Mouse (Mus musculus) embryonic facial prominence, embryonic 13.5 days (tissue): Measurements from ENCODE around the gene Tbx10. TPM values are rescaled to one million over a fixed set of nuclear protein-coding genes. Genes with fewer than 3 reads are reported as not detected.
"Not testable (repeated sequence)": the region's sequence is repeated elsewhere in the genome, so short reads cannot be mapped to it uniquely, and the experiment has no call there.

Experiments
- ATAC-seq: fragments of 200-750 bp; cut with Nextera tagmentation; 2 replicates; pipeline ENCODE4 v1.8.0; 2017; ENCODE audit warnings: low read depth; ENCODE audit not compliant: insufficient number of reproducible peaks, insufficient read depth, low FRiP score, low TSS enrichment
- H3K27ac ChIP-seq: fragments of 300-500 bp; sonication (generic); 2 replicates; pipeline ENCODE4 v1.5.1; 2015; ENCODE audit warnings: moderate library complexity, mild to moderate bottlenecking, inconsistent platforms
- H3K27me3 ChIP-seq: fragments of 300-500 bp; sonication (generic); 2 replicates; pipeline ENCODE4 v1.6.1; 2015; ENCODE audit warnings: mild to moderate bottlenecking, inconsistent platforms
- H3K36me3 ChIP-seq: fragments of 300-500 bp; sonication (generic); 2 replicates; pipeline ENCODE4 v1.6.1; 2015; ENCODE audit warnings: mild to moderate bottlenecking, inconsistent platforms
- H3K4me1 ChIP-seq: fragments of 300-500 bp; sonication (generic); 2 replicates; pipeline ENCODE4 v1.6.1; 2015; ENCODE audit warnings: inconsistent platforms
- H3K4me2 ChIP-seq: fragments of 300-500 bp; sonication (generic); 2 replicates; pipeline ENCODE4 v1.6.1; 2015; ENCODE audit warnings: moderate library complexity, mild to moderate bottlenecking, inconsistent platforms
- H3K4me3 ChIP-seq: fragments of 300-500 bp; sonication (generic); 2 replicates; pipeline ENCODE4 v1.5.1; 2015; ENCODE audit warnings: mild to moderate bottlenecking, inconsistent platforms
- H3K9ac ChIP-seq: fragments of 300-500 bp; sonication (generic); 2 replicates; pipeline ENCODE4 v1.6.1; 2015; ENCODE audit warnings: mild to moderate bottlenecking, inconsistent platforms
- H3K9me3 ChIP-seq: fragments of 300-500 bp; sonication (generic); 2 replicates; pipeline ENCODE4 v1.6.1; 2016; ENCODE audit warnings: inconsistent platforms
- WGBS: fragments of 180-500 bp; shearing (Covaris S2); methylation state at CpG from one replicate; pipeline ENCODE4 v1.1.7; 2015; ENCODE audit warnings: mixed read lengths; 5-methylcytosine and 5-hydroxymethylcytosine counted together
- polyA plus RNA-seq: library from polyadenylated mRNA; unstranded; fragments of >200 nt; fragmentation: Nextera tagmentation; extraction: Ambion mirVana; gene quantifications from 2 replicates; pipeline ENCODE4 v1.2.1, GENCODE M21; 2015

Gene Tbx10
- polyA plus RNA-seq, 1 experiment from 2014 or later: not detected

- H3K4me1 ChIP-seq, H3K27ac ChIP-seq, H3K36me3 ChIP-seq, H3K9ac ChIP-seq, H3K4me2 ChIP-seq, H3K27me3 ChIP-seq, H3K9me3 ChIP-seq, H3K4me3 ChIP-seq: not testable (repeated sequence)
- 68% methylated on average over 5 of the region's 5 CpGs for WGBS
- 0 out of 2 replicates have a peak, but pooled peaks have one; percentile 18 for ATAC-seq
Observed at GRCm38 (mm10) chr19:3957296-3958036, 35.1 kb upstream of the Tbx10 start.

GRCm38 (mm10) chr19:3958470-3958869, 34.1 kb upstream of the Tbx10 start, which contains the start of gene Aldh3b3:
Aldh3b3 (plus strand) TSS chr19:3958645.
- Histone ChIP-seq H3K27ac (no peak within 1 kb of the TSS), H3K4me2 (no peak within 1 kb of the TSS), H3K36me3 (no peaks in the 10 kb centered on the region), H3K27me3 (no peaks in the 10 kb centered on the region), H3K9ac (no peak within 1 kb of the TSS), H3K4me3 (no peak within 1 kb of the TSS), H3K4me1 (no peaks in the 10 kb centered on the region), H3K9me3 (no peaks in the 10 kb centered on the region)
- ATAC-seq: no peak
- 70% methylated on average over 4 of the region's 4 CpGs for WGBS

GRCm38 (mm10) chr19:3959030-3959429, 33.5 kb upstream of the Tbx10 start:
- no peak for ATAC-seq
- no peaks in the 10 kb centered on the region for H3K4me1 ChIP-seq
- H3K27ac ChIP-seq: no peak overlapping the region
- H3K9ac ChIP-seq: no peak overlapping the region
- no peak overlapping the region for H3K4me2 ChIP-seq
- no peaks in the 10 kb centered on the region for H3K36me3 ChIP-seq
- no peaks in the 10 kb centered on the region for H3K27me3 ChIP-seq
- H3K4me3 ChIP-seq: no peak overlapping the region
- H3K9me3 ChIP-seq: no peaks in the 10 kb centered on the region

GRCm38 (mm10) chr19:3960211-3960610, 32.3 kb upstream of the Tbx10 start:
- no peak overlapping the region for H3K4me3 ChIP-seq
- no peak overlapping the region for H3K4me2 ChIP-seq
- no peaks in the 10 kb centered on the region for H3K4me1 ChIP-seq
- H3K27me3 ChIP-seq: no peaks in the 10 kb centered on the region
- H3K9me3 ChIP-seq: no peaks in the 10 kb centered on the region
- no peak overlapping the region for H3K27ac ChIP-seq
- 70% methylated on average over 5 of the region's 5 CpGs for WGBS
- no peak for ATAC-seq
- H3K9ac ChIP-seq: no peak overlapping the region
- no peaks in the 10 kb centered on the region for H3K36me3 ChIP-seq

- H3K27me3 ChIP-seq, H3K27ac ChIP-seq, H3K4me1 ChIP-seq, H3K4me3 ChIP-seq, H3K9me3 ChIP-seq, ATAC-seq, H3K4me2 ChIP-seq, H3K9ac ChIP-seq, H3K36me3 ChIP-seq: not testable (repeated sequence)
- 69% methylated on average over 6 of the region's 6 CpGs for WGBS
Observed at GRCm38 (mm10) chr19:3961805-3962204, 30.7 kb upstream of the Tbx10 start.

- 12% methylated on average over 2 of the region's 2 CpGs for WGBS
- Histone ChIP-seq H3K4me1 (no peaks in the 10 kb centered on the region), H3K9me3 (no peaks in the 10 kb centered on the region), H3K27me3 (no peaks in the 10 kb centered on the region), H3K4me2 (no peak overlapping the region), H3K36me3 (no peaks in the 10 kb centered on the region), H3K4me3 (no peak overlapping the region), H3K9ac (no peak overlapping the region), H3K27ac (no peak overlapping the region)
- ATAC-seq: no peak
Observed at GRCm38 (mm10) chr19:3962469-3962868, 30.1 kb upstream of the Tbx10 start.

GRCm38 (mm10) chr19:3964030-3964429, 28.5 kb upstream of the Tbx10 start:
- WGBS: 71% methylated on average over 4 of the region's 4 CpGs
- H3K4me3 ChIP-seq: no peak overlapping the region
- H3K4me2 ChIP-seq: no peak overlapping the region
- no peak overlapping the region for H3K27ac ChIP-seq
- H3K9ac ChIP-seq: no peak overlapping the region
- no peaks in the 10 kb centered on the region for H3K27me3 ChIP-seq
- no peak for ATAC-seq
- H3K4me1 ChIP-seq: peaks cover 4% of the 10 kb centered on the region; the same call in 1 of the 2 replicates
- no peaks in the 10 kb centered on the region for H3K36me3 ChIP-seq
- no peaks in the 10 kb centered on the region for H3K9me3 ChIP-seq

GRCm38 (mm10) chr19:3966330-3967075, 26.0 kb upstream of the Tbx10 start:
- WGBS: 67% methylated on average over 11 of the region's 11 CpGs
- no peak for ATAC-seq
- H3K27ac ChIP-seq: no peak overlapping the region

GRCm38 (mm10) chr19:3967258-3967657, 25.3 kb upstream of the Tbx10 start:
- Histone ChIP-seq H3K4me3 (no peak overlapping the region), H3K27ac (no peak overlapping the region), H3K27me3 (no peaks in the 10 kb centered on the region), H3K9ac (no peak overlapping the region), H3K9me3 (no peaks in the 10 kb centered on the region), H3K36me3 (no peaks in the 10 kb centered on the region), H3K4me2 (no peak overlapping the region), H3K4me1 (peaks cover 7% of the 10 kb centered on the region)
- ATAC-seq: no peak
- WGBS: 59% methylated on average over 3 of the region's 3 CpGs

More at GRCm38 (mm10) chr19:3966330-3967075, 26.0 kb upstream of the Tbx10 start:
- no peak overlapping the region for H3K4me3 ChIP-seq
- H3K36me3 ChIP-seq: no peaks in the 10 kb centered on the region
- no peak overlapping the region for H3K9ac ChIP-seq
- H3K27me3 ChIP-seq: no peaks in the 10 kb centered on the region
- H3K9me3 ChIP-seq: no peaks in the 10 kb centered on the region
- no peak overlapping the region for H3K4me2 ChIP-seq
- peaks cover 5% of the 10 kb centered on the region; the same call in 1 of the 2 replicates for H3K4me1 ChIP-seq

GRCm38 (mm10) chr19:3972229-3972628, 20.3 kb upstream of the Tbx10 start, which contains the start of gene Aldh3b2:
Aldh3b2 (plus strand) TSS chr19:3972328.
- H3K4me1 ChIP-seq: peaks cover 18% of the 10 kb centered on the region
- 13% methylated on average over 9 of the region's 9 CpGs for WGBS
- peak within 1 kb of the TSS; percentile 22; the same call in 1 of the 2 replicates for H3K27ac ChIP-seq
- 0 out of 2 replicates have a peak within 1 kb of the TSS, but pooled peaks have one; percentile 7 for H3K9ac ChIP-seq
- ATAC-seq: no peak
- no peak within 1 kb of the TSS for H3K4me2 ChIP-seq
- no peaks in the 10 kb centered on the region for H3K27me3 ChIP-seq
- H3K36me3 ChIP-seq: no peaks in the 10 kb centered on the region
- no peak within 1 kb of the TSS for H3K4me3 ChIP-seq
- H3K9me3 ChIP-seq: no peaks in the 10 kb centered on the region

- not testable (repeated sequence) for H3K36me3 ChIP-seq, H3K4me3 ChIP-seq, H3K9ac ChIP-seq, ATAC-seq, H3K4me2 ChIP-seq, H3K27ac ChIP-seq, H3K27me3 ChIP-seq, H3K9me3 ChIP-seq
- peaks cover 13% of the 10 kb centered on the region for H3K4me1 ChIP-seq
- WGBS: 72% methylated on average over 6 of the region's 6 CpGs
Observed at GRCm38 (mm10) chr19:3974608-3975007, 17.9 kb upstream of the Tbx10 start.

- 63% methylated on average over 2 of the region's 2 CpGs for WGBS
- Histone ChIP-seq H3K9ac (no peak overlapping the region), H3K27ac (no peak overlapping the region), H3K27me3 (no peaks in the 10 kb centered on the region), H3K4me3 (no peak overlapping the region), H3K4me1 (peaks cover 13% of the 10 kb centered on the region), H3K9me3 (no peaks in the 10 kb centered on the region), H3K36me3 (no peaks in the 10 kb centered on the region), H3K4me2 (no peak overlapping the region)
- no peak for ATAC-seq
Observed at GRCm38 (mm10) chr19:3975866-3976265, 16.7 kb upstream of the Tbx10 start.
